Mouse (Mus musculus): Measurements from ENCODE around the gene Vps13d. TPM values are rescaled to one million over a fixed set of nuclear protein-coding genes. Genes with fewer than 3 reads are reported as not detected.
"Not testable (repeated sequence)": the region's sequence is repeated elsewhere in the genome, so short reads cannot be mapped to it uniquely, and the experiment has no call there.

Vps13d gene
- polyA plus RNA-seq, 1 experiment from 2014 or later, result 12.1 TPM

DNA sequence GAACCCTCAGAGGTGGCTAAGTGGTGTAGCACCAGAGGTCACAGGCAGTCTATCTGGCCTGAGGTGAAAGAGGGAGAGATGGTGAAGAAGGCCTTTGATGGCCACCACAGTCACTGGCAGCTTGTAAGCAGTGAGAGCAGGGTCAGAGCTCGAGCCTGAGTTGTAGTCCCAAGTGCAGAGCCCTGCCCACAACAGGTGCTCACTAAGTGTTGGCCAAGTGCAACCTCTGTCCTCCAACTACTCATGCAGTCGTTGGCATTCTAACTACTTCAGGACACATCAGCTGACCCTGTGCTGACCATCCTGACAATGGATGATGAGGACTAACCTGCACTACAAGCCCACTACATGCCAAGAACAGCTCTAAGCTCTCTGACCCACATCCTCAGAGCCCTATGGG is 7.2 kb downstream of the Vps13d start:
- no peak for DNase-seq (ENCODE audit: low spot score)
- H3K4me3 ChIP-seq (replicated peaks; ENCODE audit: low read length), result no peak overlapping the region
- H3K36me3 ChIP-seq (replicated peaks; ENCODE audit: control insufficient read depth, insufficient read depth), result peaks cover 56% of the 10 kb centered on the region
- H3K9me3 ChIP-seq (ENCODE audit: control insufficient read depth, low read length), result 0 out of 2 replicates have a peak, but pooled peaks cover 4% of the 10 kb centered on the region
- no peak for ATAC-seq (ENCODE audit: low FRiP score)
- H3K4me2 ChIP-seq (replicated peaks), result no peak overlapping the region
- H3K27me3 ChIP-seq (ENCODE audit: control insufficient read depth, insufficient read depth, low read length), result no peaks in the 10 kb centered on the region
- no peaks in the 10 kb centered on the region for H3K4me1 ChIP-seq (replicated peaks; ENCODE audit: control insufficient read depth, insufficient read depth, low read length)
- no peak overlapping the region for H3K27ac ChIP-seq
- no peak overlapping the region for H3K9ac ChIP-seq
- WGBS, result 81% methylated on average over 2 of the region's 2 CpGs

DNA sequence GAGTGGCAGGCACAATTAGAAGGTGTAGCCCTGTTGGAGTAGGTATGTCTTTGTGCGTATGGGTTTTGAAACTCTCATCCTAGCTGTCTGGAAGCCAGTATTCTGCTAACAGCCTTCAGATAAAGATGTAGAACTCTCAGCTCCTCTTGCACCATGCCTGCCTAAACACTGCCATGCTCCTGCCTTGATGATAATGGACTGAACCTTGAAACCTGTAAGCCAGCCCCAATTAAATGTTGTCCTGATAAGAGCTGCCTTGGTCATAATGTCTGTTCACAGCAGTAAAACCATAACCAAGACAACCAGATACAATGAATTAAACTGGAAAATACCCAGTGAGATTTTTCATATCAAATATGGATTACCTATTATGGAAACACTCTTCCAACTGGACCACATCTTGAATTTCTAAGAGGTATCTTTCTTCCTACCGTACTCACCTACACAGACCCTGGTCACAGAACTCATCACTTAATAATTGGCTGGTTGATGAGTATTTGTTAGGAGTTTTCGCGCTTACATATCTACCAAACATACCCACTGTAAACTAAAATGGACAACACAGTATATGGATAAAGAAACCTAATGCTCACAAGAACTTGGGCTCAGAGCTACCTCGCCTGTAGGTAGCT is 15.8 kb downstream of the Vps13d start:
- ATAC-seq (ENCODE audit: low FRiP score) (no peak), DNase-seq (ENCODE audit: low spot score) (no peak)
- Histone ChIP-seq H3K4me1 (replicated peaks; ENCODE audit: control insufficient read depth, insufficient read depth, low read length) (no peaks in the 10 kb centered on the region), H3K4me3 (replicated peaks; ENCODE audit: low read length) (no peak overlapping the region), H3K9me3 (ENCODE audit: control insufficient read depth, low read length) (no peaks in the 10 kb centered on the region), H3K36me3 (replicated peaks; ENCODE audit: control insufficient read depth, insufficient read depth) (peaks cover 80% of the 10 kb centered on the region), H3K9ac (no peak overlapping the region), H3K27me3 (ENCODE audit: control insufficient read depth, insufficient read depth, low read length) (no peaks in the 10 kb centered on the region), H3K4me2 (replicated peaks) (no peak overlapping the region), H3K27ac (no peak overlapping the region)
- WGBS, result 97% methylated on average over 5 of the region's 5 CpGs

DNA sequence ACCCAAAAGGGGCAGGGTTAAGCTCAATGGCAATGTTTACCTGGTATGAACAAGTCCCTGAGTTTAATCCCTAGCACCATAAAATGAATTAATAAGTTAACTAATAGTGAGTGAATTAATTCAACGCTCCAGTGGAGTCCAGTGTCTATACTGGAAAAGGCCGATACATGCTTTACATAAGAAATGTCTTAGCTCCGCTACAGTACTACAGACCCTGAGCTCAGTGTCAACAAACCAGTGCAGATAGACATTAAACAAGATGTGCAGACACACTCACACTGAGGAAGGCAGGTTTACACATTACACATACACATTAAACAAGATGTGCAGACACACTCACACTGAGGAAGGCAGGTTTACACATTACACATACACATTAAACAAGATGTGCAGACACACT is 29.3 kb downstream of the Vps13d start:
- not testable (repeated sequence) for H3K27ac ChIP-seq; H3K9ac ChIP-seq; H3K4me2 ChIP-seq (replicated peaks); ATAC-seq (ENCODE audit: low FRiP score); DNase-seq (ENCODE audit: low spot score); H3K9me3 ChIP-seq (ENCODE audit: control insufficient read depth, low read length); H3K4me1 ChIP-seq (replicated peaks; ENCODE audit: control insufficient read depth, insufficient read depth, low read length); H3K4me3 ChIP-seq (replicated peaks; ENCODE audit: low read length); H3K27me3 ChIP-seq (ENCODE audit: control insufficient read depth, insufficient read depth, low read length)
- 92% methylated on average over 3 of the region's 3 CpGs for WGBS
- peaks cover 94% of the 10 kb centered on the region for H3K36me3 ChIP-seq (replicated peaks; ENCODE audit: control insufficient read depth, insufficient read depth)

DNA sequence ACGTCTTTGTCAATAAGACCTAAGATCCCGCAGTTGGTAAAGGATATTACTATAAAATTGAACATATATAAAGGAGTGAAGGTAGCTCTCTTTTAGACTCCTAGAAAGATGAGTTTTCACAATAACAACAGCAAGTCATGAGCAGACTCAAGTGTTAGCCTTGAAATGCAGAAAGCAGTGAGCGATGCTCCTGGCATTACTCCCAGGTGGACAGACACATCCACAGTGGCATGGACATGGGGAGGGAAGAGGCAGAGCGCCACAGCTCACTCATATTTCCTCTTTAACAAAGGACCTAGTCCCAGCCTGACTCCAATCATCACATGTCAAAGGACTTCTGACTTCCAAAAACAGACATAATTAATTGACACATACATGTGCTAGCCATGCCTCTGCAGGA is 30.7 kb downstream of the Vps13d start:
- Histone ChIP-seq H3K9ac (no peak overlapping the region), H3K4me3 (replicated peaks; ENCODE audit: low read length) (no peak overlapping the region), H3K27ac (no peak overlapping the region), H3K4me1 (replicated peaks; ENCODE audit: control insufficient read depth, insufficient read depth, low read length) (no peaks in the 10 kb centered on the region), H3K27me3 (ENCODE audit: control insufficient read depth, insufficient read depth, low read length) (no peaks in the 10 kb centered on the region), H3K4me2 (replicated peaks) (no peak overlapping the region), H3K36me3 (replicated peaks; ENCODE audit: control insufficient read depth, insufficient read depth) (peaks cover 94% of the 10 kb centered on the region), H3K9me3 (ENCODE audit: control insufficient read depth, low read length) (no peaks in the 10 kb centered on the region)
- WGBS, result 95% methylated on average over 4 of the region's 4 CpGs
- DNase-seq (ENCODE audit: low spot score) (no peak), ATAC-seq (ENCODE audit: low FRiP score) (no peak)

DNA sequence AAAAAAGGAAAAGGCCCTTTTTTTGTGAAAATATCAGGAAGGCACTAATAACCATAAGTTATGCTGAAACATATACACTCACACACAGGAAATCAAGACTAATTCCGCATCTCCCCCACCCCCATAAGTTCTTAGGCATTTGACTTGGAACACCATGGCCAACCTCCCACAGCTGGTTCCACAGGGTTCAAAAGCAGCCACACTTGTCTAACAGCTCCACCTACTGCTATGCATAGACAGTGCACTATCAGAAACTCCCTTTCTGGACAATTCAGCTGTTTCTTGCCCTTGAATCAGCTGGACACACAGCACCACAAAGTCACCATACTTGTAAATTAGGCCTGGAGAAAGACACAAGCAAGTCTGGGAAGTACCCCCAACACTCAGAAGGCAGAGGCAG is 33.6 kb downstream of the Vps13d start:
- H3K9ac ChIP-seq, result no peak overlapping the region
- H3K36me3 ChIP-seq (replicated peaks; ENCODE audit: control insufficient read depth, insufficient read depth), result peaks cover 98% of the 10 kb centered on the region
- DNase-seq (ENCODE audit: low spot score) (no peak), ATAC-seq (ENCODE audit: low FRiP score) (no peak)
- 0 out of 2 replicates have a peak, but pooled peaks cover 7% of the 10 kb centered on the region for H3K9me3 ChIP-seq (ENCODE audit: control insufficient read depth, low read length)
- no peaks in the 10 kb centered on the region for H3K4me1 ChIP-seq (replicated peaks; ENCODE audit: control insufficient read depth, insufficient read depth, low read length)
- no peak overlapping the region for H3K4me2 ChIP-seq (replicated peaks)
- WGBS, result 94% methylated on average over 1 of the region's 1 CpGs
- H3K27me3 ChIP-seq (ENCODE audit: control insufficient read depth, insufficient read depth, low read length), result no peaks in the 10 kb centered on the region
- no peak overlapping the region for H3K27ac ChIP-seq
- H3K4me3 ChIP-seq (replicated peaks; ENCODE audit: low read length), result no peak overlapping the region

DNA sequence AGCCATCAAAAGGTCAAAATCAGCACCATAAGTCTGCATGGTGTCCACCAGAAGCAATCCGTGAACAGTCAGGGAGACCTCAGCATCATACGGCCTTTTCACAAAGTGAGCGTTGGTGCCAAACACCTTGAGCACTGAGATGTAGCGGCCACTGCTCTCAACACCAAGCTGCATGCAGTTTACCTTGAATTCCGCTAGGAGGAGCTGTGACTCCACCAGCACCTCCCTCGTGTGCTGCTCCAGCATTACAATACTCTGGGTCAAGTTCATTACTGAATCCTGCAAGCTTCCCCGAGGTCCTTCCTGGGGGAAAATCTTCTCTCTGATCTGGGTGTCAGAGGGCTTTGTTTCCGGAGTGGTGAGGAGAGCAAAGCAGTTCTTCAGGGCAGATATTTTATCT is 38.8 kb downstream of the Vps13d start:
- WGBS, result 46% methylated on average over 8 of the region's 8 CpGs
- Histone ChIP-seq H3K27ac (no peak overlapping the region), H3K27me3 (ENCODE audit: control insufficient read depth, insufficient read depth, low read length) (no peaks in the 10 kb centered on the region), H3K36me3 (replicated peaks; ENCODE audit: control insufficient read depth, insufficient read depth) (peaks cover 96% of the 10 kb centered on the region), H3K9me3 (ENCODE audit: control insufficient read depth, low read length) (0 out of 2 replicates have a peak, but pooled peaks cover 7% of the 10 kb centered on the region), H3K4me1 (replicated peaks; ENCODE audit: control insufficient read depth, insufficient read depth, low read length) (no peaks in the 10 kb centered on the region), H3K4me2 (replicated peaks) (no peak overlapping the region), H3K4me3 (replicated peaks; ENCODE audit: low read length) (no peak overlapping the region), H3K9ac (no peak overlapping the region)
- ATAC-seq (ENCODE audit: low FRiP score) (peak; percentile 31; the same call in 1 of the 2 replicates), DNase-seq (ENCODE audit: low spot score) (peak; percentile 67)

DNA sequence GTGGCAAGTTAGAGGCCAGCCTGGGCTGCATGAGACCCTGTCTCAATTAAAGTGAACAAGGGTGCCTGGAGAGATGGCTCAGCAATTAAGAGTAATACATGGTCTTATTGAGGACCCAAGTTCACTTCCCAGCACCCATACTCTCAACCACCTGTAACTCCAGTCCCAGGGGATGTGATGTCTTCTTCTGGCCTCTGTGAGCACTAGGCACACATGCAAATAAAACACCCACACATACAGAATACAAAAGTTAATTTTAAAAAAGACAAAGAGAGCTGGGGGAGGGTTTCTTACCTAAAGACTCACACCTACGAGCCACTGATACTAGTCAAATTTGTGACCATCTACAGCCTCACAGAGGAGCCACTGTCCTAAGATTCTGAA is 43.7 kb downstream of the Vps13d start:
- Histone ChIP-seq H3K36me3 (replicated peaks; ENCODE audit: control insufficient read depth, insufficient read depth) (peaks cover 91% of the 10 kb centered on the region), H3K9me3 (ENCODE audit: control insufficient read depth, low read length) (no peaks in the 10 kb centered on the region), H3K4me2 (replicated peaks) (no peak overlapping the region), H3K27ac (no peak overlapping the region), H3K27me3 (ENCODE audit: control insufficient read depth, insufficient read depth, low read length) (no peaks in the 10 kb centered on the region), H3K4me1 (replicated peaks; ENCODE audit: control insufficient read depth, insufficient read depth, low read length) (no peaks in the 10 kb centered on the region), H3K9ac (no peak overlapping the region), H3K4me3 (replicated peaks; ENCODE audit: low read length) (no peak overlapping the region)
- ATAC-seq (ENCODE audit: low FRiP score) (no peak), DNase-seq (ENCODE audit: low spot score) (no peak)
- WGBS, result 86% methylated on average over 1 of the region's 1 CpGs

DNA sequence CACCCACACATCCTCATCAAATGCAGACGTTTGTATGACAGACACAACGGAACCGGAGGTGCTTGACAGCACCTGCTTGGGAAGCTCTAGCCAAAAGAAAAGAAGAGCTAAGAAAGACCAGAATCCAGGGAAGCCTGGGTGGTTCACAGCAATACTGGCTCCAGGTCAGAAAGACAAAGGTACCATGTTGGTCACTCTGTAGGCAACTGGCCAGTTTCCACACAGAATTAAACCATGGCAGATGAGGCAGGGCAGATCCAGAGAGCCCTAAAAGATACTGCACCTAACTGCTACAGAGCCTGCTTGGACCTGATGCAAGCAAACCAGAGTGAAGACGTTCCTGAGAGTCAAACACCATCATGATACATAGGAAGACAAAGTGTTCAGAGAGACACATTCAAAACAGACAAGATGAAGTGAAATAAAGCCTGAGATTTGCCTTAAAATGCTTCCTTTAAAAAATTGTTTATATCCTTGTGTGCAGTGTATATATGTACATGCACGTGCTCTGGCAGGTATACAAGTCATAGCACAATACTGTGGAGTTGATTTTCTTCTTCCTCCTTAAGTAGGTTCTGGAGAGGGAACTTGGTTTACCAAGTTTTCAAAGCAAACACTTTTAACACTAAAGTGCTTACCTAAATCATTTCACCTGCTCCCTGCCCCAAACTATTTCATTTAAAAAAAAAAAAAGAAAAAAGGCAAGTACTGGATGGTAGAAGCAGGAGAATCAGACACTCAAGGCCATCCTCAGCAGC is 44.3 kb downstream of the Vps13d start:
- Histone ChIP-seq H3K4me2 (replicated peaks) (no peak overlapping the region), H3K9ac (no peak overlapping the region), H3K4me3 (replicated peaks; ENCODE audit: low read length) (no peak overlapping the region), H3K27ac (no peak overlapping the region), H3K9me3 (ENCODE audit: control insufficient read depth, low read length) (no peaks in the 10 kb centered on the region), H3K4me1 (replicated peaks; ENCODE audit: control insufficient read depth, insufficient read depth, low read length) (no peaks in the 10 kb centered on the region), H3K27me3 (ENCODE audit: control insufficient read depth, insufficient read depth, low read length) (no peaks in the 10 kb centered on the region), H3K36me3 (replicated peaks; ENCODE audit: control insufficient read depth, insufficient read depth) (peaks cover 88% of the 10 kb centered on the region)
- 75% methylated on average over 5 of the region's 5 CpGs for WGBS
- no peak for ATAC-seq (ENCODE audit: low FRiP score)
- DNase-seq (ENCODE audit: low spot score), result no peak

DNA sequence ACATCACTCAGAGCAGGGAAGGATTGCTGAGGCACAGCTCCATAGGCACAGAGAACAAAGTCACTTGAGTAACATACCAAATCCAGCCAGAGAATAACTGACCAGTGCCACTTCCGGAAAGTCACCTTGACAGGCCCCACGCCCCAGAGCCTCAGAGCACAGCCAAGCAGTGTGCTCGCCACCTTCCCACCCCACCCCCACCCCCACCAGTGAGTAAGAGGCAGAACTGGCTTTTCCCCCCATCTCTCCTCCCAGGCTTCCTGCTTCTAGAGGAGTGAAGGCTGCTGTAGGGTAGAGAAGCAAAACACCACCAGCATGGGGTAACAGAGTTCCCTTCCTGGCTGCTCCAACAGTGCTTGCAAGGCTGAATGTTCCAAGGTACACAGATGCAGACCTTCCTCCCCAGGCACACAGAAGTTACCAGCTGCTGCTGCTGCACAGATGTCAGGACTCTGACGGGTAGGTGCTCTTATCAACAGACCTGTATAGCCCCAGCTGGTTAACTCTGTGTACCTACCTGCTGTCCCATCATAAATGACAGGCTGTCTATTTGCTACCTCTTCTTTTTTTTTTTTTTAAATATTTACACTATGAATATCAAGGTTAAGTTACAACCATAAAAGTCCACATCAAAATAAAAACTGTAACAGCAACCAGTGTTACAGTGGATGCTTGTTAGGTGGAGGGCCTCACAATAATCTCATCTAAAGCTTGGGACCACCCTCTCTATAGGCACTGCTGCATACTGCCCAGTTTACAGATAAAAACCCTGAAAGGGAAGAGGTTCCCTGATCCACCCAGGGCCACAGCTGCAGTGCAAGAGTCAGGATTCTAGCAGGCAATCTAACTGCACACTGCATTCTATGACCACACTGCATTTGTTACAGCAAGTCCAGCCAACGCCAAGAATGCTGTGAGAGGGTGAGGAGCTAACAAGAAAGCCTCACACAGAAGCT is 47.5 kb downstream of the Vps13d start:
- Histone ChIP-seq H3K4me3 (replicated peaks; ENCODE audit: low read length) (no peak overlapping the region), H3K9ac (no peak overlapping the region), H3K27me3 (ENCODE audit: control insufficient read depth, insufficient read depth, low read length) (no peaks in the 10 kb centered on the region), H3K9me3 (ENCODE audit: control insufficient read depth, low read length) (no peaks in the 10 kb centered on the region), H3K36me3 (replicated peaks; ENCODE audit: control insufficient read depth, insufficient read depth) (peaks cover 92% of the 10 kb centered on the region), H3K4me1 (replicated peaks; ENCODE audit: control insufficient read depth, insufficient read depth, low read length) (no peaks in the 10 kb centered on the region), H3K4me2 (replicated peaks) (no peak overlapping the region), H3K27ac (no peak overlapping the region)
- ATAC-seq (ENCODE audit: low FRiP score) (no peak), DNase-seq (ENCODE audit: low spot score) (no peak)
- 76% methylated on average over 5 of the region's 5 CpGs for WGBS
